Mouse (Mus musculus) embryo, embryonic 11.5 days (tissue): Measurements from ENCODE around the gene Vsnl1.

Source experiments
- DNase-seq: peaks from one replicate; pipeline ENCODE4 v3.0.0-alpha.2; 2012; ENCODE audit warnings: low read depth, low spot score

Gene Vsnl1

DNA sequence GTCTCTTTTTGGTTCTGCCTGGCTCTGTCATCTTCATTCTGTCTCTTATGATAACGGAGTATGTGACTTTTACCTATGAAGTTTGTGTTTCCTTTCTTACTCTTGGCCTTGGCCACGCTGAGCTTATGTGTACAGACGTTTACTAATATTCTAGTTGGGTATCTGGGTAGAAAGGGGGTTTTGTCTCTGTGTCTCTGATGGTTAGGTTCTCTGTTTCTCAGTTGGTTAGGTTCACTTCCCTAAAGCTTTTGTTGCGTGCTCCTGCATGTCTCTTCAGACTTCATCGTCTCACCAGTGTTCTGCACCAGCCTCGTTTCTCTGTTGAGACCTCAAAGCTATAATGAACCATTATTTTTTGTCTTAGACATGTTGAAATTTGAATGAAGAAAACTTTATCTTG, 159.2 kb downstream of the Vsnl1 start:
- no peak for DNase-seq

DNA sequence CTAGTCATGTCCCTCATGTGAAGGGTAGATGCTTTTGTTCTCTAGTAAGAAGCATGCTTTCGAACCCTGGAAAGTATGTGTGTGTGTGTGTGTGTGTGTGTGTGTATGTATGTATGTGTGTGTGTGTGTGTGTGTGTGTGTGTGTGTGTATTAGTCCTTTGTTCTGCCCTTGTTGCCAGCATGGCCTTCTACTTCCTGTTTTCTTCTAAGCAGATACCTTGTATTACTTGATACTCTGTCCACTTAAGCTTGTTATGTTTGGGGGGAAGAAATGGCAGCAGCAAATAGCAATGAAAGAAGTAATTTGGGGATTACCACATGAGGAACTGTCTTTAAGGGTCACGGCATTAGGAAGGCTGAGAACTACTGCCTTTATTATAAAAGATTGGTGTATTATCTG, 159.8 kb downstream of the Vsnl1 start:
- no peak for DNase-seq
